Comparison of ENCODE assay signal across 8 mouse cellular contexts in the genomic region with DNA sequence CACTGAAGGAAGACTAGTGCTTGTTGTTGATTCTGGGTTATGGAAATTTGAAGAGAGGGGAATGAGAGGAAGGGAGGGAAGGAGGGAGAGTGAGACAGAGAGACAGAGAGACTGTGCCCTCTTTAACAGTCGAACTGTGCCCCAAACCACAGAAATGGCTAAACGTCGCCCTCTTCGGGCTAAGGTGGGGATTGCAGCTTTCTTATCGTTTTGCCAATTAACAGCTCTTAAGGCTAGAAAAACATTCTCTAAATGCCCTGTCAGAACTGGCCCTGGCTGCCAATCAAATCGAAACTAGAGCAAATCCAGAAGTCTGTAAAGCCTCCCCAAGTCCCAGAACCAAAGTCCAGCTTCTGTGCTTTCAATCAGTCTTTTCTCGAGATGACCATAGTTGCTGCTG. TPM values are rescaled to one million over a fixed set of nuclear protein-coding genes. Genes with fewer than 3 reads are reported as not detected.
DNase-seq lines count a peak whose midpoint lies in the region; ATAC-seq and TF ChIP-seq lines count a peak whose summit lies in the region.

No protein-coding gene starts in this region.

- TF ChIP-seq POLR2A in CH12.LX (IDR thresholded peaks at IDR 0.05; ENCODE audit: low read depth, low read length) = no peak

- 14% methylated on average over 7 of the region's 7 CpGs for WGBS in large intestine, adult 2 months
- 18% methylated on average over 7 of the region's 7 CpGs for WGBS in lung, embryonic 16.5 days

- peak; percentile 67 to 81 for TF ChIP-seq CTCF in CH12.LX (conservative IDR thresholded peaks at IDR 0.05 in 1 of 2, IDR thresholded peaks at IDR 0.05 in 1 of 2; ENCODE audit: low read depth in 2 of 2, low read length in 2 of 2)

- peak; percentile 72 for DNase-seq in CH12.LX (ENCODE audit: extremely low read depth)
- DNase-seq in T-cell, adult 2 months (ENCODE audit: low spot score) = peak; percentile 56
- DNase-seq in cerebellum, postnatal 36 days = peak; percentile 63 to 69
- peak; percentile 1 to 67 for DNase-seq in heart, adult 9 months (ENCODE audit: low spot score in 2 of 2)
- DNase-seq in large intestine, adult 2 months (ENCODE audit: low read depth, low spot score) = peak; percentile 40
- DNase-seq in right cerebral cortex, postnatal 4 days = peak; percentile 75
- DNase-seq in yolk sac, embryonic 10.5 days (ENCODE audit: low spot score) = peak; percentile 20

- H3K36me3 ChIP-seq in CH12.LX (replicated peaks in 1 of 2; ENCODE audit: control insufficient read depth in 1 of 2, insufficient read depth in 1 of 2, low read length in 1 of 2) = no peaks in the 10 kb centered on the region
- no peaks in the 10 kb centered on the region for H3K36me3 ChIP-seq in lung, embryonic 16.5 days (ENCODE audit: control insufficient read depth, insufficient read depth, low read length)

- H3K4me3 ChIP-seq in CH12.LX (replicated peaks in 1 of 3; ENCODE audit: low read depth in 2 of 3, low read length in 2 of 3, poor library complexity in 1 of 3) = peak overlapping the region in 1 of 3 experiments; percentile 29
- peak overlapping the region; percentile 24 for H3K4me3 ChIP-seq in lung, embryonic 16.5 days (ENCODE audit: low read length)

- H3K4me2 ChIP-seq in CH12.LX (ENCODE audit: insufficient read depth, low read depth, poor library complexity, severe bottlenecking) = peak overlapping the region; percentile 75; the same call in 1 of the 2 replicates
- peak overlapping the region; percentile 38; the same call in 1 of the 2 replicates for H3K4me2 ChIP-seq in lung, embryonic 16.5 days (ENCODE audit: low read depth, low read length)

- in situ Hi-C loops in CH12.LX (cut with MboI; ENCODE audit: low pct_ligation_motif_present, low pct_unique_long_range_greater_than_20kb, low sequenced_read_pairs) = no loop called here

- H3K27me3 ChIP-seq in CH12.LX (replicated peaks) = no peaks in the 10 kb centered on the region
- no peaks in the 10 kb centered on the region for H3K27me3 ChIP-seq in lung, embryonic 16.5 days (ENCODE audit: control insufficient read depth, insufficient read depth, low read depth, low read length)

- dilution Hi-C loops in CH12.LX (cut with MboI; ENCODE audit: extremely low pct_ligation_motif_present, extremely low pct_unique_long_range_greater_than_20kb, low sequenced_read_pairs) = no loop called here

- no peaks in the 10 kb centered on the region for H3K79me2 ChIP-seq in CH12.LX (replicated peaks; ENCODE audit: control insufficient read depth, extremely low read depth, insufficient read depth, poor library complexity, severe bottlenecking)

- no peak for TF ChIP-seq EP300 in CH12.LX (IDR thresholded peaks at IDR 0.05; ENCODE audit: low read length)

- ATAC-seq in lung, embryonic 16.5 days (ENCODE audit: low read depth) = no peak

- no peaks in the 10 kb centered on the region for H3K4me1 ChIP-seq in CH12.LX (ENCODE audit: control insufficient read depth in 1 of 2, insufficient read depth in 2 of 2)
- H3K4me1 ChIP-seq in lung, embryonic 16.5 days (replicated peaks; ENCODE audit: control insufficient read depth, insufficient read depth, low read length) = no peaks in the 10 kb centered on the region

- no peaks in the 10 kb centered on the region for H3K9me3 ChIP-seq in CH12.LX (replicated peaks; ENCODE audit: low read length)
- H3K9me3 ChIP-seq in lung, embryonic 16.5 days (ENCODE audit: control insufficient read depth, low read length) = no peaks in the 10 kb centered on the region

- no peak overlapping the region for H3K27ac ChIP-seq in CH12.LX (ENCODE audit: insufficient read depth, low read depth)
- H3K27ac ChIP-seq in lung, embryonic 16.5 days (ENCODE audit: low read length) = no peak overlapping the region

- H3K9ac ChIP-seq in CH12.LX (ENCODE audit: insufficient read depth, low read depth) = peak overlapping the region; percentile 48; the same call in 1 of the 2 replicates
- H3K9ac ChIP-seq in lung, embryonic 16.5 days (ENCODE audit: low read length) = peak overlapping the region; percentile 47; the same call in 1 of the 2 replicates

- peak; percentile 80 for TF ChIP-seq RAD21 in CH12.LX (IDR thresholded peaks at IDR 0.05; ENCODE audit: low read depth, low read length)

TF ChIP-seq in CH12.LX, 34 proteins besides CTCF, POLR2A, EP300 and RAD21:
- TF ChIP-seq NRF1 (IDR thresholded peaks at IDR 0.05; ENCODE audit: low read depth, low read length) (no peak), JUND (conservative IDR thresholded peaks at IDR 0.05; ENCODE audit: low read depth, low read length) (no peak), RCOR1 (conservative IDR thresholded peaks at IDR 0.05; ENCODE audit: low read depth, low read length) (no peak), SMC3 (IDR thresholded peaks at IDR 0.05; ENCODE audit: low read depth, low read length) (peak; percentile 80), IRF4 (IDR thresholded peaks at IDR 0.05; ENCODE audit: low read depth, low read length) (peak; percentile 24; the same call in 1 of the 2 replicates), ZMIZ1 (IDR thresholded peaks at IDR 0.05; ENCODE audit: low read depth, low read length) (no peak), TCF12 (IDR thresholded peaks at IDR 0.05; ENCODE audit: low read depth, low read length) (no peak), CHD1 (IDR thresholded peaks at IDR 0.05; ENCODE audit: low read depth, low read length) (no peak)

RNA-seq across cellular contexts. Expression of gene Pgrmc1, which starts 36.4 kb away (rescaled TPM):
- total RNA-seq in CH12.LX (2012; rRNA removed) = 71.4 and 73.7 TPM in 2 replicates
- 174 and 190 TPM in 2 replicates for total RNA-seq in CH12.LX (2014; rRNA removed)
- 87.2 and 91.4 TPM in 2 replicates for polyA plus RNA-seq in CH12.LX (2012; ENCODE audit: insufficient read length, low read depth)
- 57.3 and 96.8 TPM in 2 replicates for polyA plus RNA-seq in large intestine, adult 2 months (2012; rRNA removed)
- 238 and 246 TPM in 2 replicates for polyA plus RNA-seq in lung, embryonic 16.5 days (2015; fragmentation: Nextera tagmentation; extraction: Ambion mirVana)

Comparison
In these comparisons a context has a peak if more than half of its experiments do, and no peak if none do; other contexts are left out.
1. DNase-seq: peak in every context shown above with its lines; median percentile 75 in right cerebral cortex, postnatal 4 days; 72 in CH12.LX; 66 in cerebellum, postnatal 36 days; 56 in T-cell, adult 2 months; 40 in large intestine, adult 2 months; 34 in heart, adult 9 months; 20 in yolk sac, embryonic 10.5 days.